Mouse (Mus musculus): ENCODE data around the gene Slc8a1. TPM values are rescaled to one million over a fixed set of nuclear protein-coding genes. Genes with fewer than 3 reads are reported as not detected.

The Slc8a1 gene
- total and polyA plus RNA-seq, 3 experiments, result 49.9 to 460 (median 426) TPM

- peaks cover 2% of the 10 kb centered on the region; the same call in 1 of the 2 replicates for H3K79me2 ChIP-seq (replicated peaks; ENCODE audit: control insufficient read depth, insufficient read depth, low read length)
- H3K9ac ChIP-seq (ENCODE audit: low read depth, low read length), result no peak overlapping the region
- 53% methylated on average over 3 of the region's 3 CpGs for WGBS
- H3K27me3 ChIP-seq (ENCODE audit: control insufficient read depth, insufficient read depth, low read length), result no peaks in the 10 kb centered on the region
- H3K4me3 ChIP-seq, result no peak overlapping the region
- peaks cover 1% of the 10 kb centered on the region; the same call in 1 of the 2 replicates for H3K36me3 ChIP-seq (ENCODE audit: control insufficient read depth, insufficient read depth, low read length)
- DNase-seq, result no peak
- intact Hi-C loops (cut with DNase I), result no loop called here
- H3K4me1 ChIP-seq (ENCODE audit: control insufficient read depth, insufficient read depth, low read length), result no peaks in the 10 kb centered on the region
- TF ChIP-seq CTCF (IDR thresholded peaks at IDR 0.05) (no peak), EP300 (IDR thresholded peaks at IDR 0.05; ENCODE audit: insufficient read depth, low read depth, low read length) (no peak), POLR2A (IDR thresholded peaks at IDR 0.05; ENCODE audit: insufficient read depth, low read depth, low read length) (no peak)
- no peak overlapping the region for H3K27ac ChIP-seq
These were observed 235.4 kb downstream of the Slc8a1 start for GRCm38 (mm10) chr17:81502732-81503131.

GRCm38 (mm10) chr17:81500686-81501407 is 237.3 kb downstream of the Slc8a1 start:
- 64% methylated on average over 5 of the region's 5 CpGs for WGBS
- DNase-seq, result no peak
- intact Hi-C loops (cut with DNase I), result no loop called here
- H3K79me2 ChIP-seq (replicated peaks; ENCODE audit: control insufficient read depth, insufficient read depth, low read length), result peaks cover 3% of the 10 kb centered on the region; the same call in 1 of the 2 replicates
- TF ChIP-seq EP300 (IDR thresholded peaks at IDR 0.05; ENCODE audit: insufficient read depth, low read depth, low read length) (no peak), POLR2A (IDR thresholded peaks at IDR 0.05; ENCODE audit: insufficient read depth, low read depth, low read length) (no peak), CTCF (IDR thresholded peaks at IDR 0.05) (no peak)
- no peak overlapping the region for H3K27ac ChIP-seq
- no peaks in the 10 kb centered on the region for H3K27me3 ChIP-seq (ENCODE audit: control insufficient read depth, insufficient read depth, low read length)
- H3K4me3 ChIP-seq, result no peak overlapping the region
- peaks cover under 1% of the 10 kb centered on the region; the same call in 1 of the 2 replicates for H3K4me1 ChIP-seq (ENCODE audit: control insufficient read depth, insufficient read depth, low read length)
- H3K36me3 ChIP-seq (ENCODE audit: control insufficient read depth, insufficient read depth, low read length), result peaks cover 1% of the 10 kb centered on the region; the same call in 1 of the 2 replicates
- H3K9ac ChIP-seq (ENCODE audit: low read depth, low read length), result no peak overlapping the region

DNA sequence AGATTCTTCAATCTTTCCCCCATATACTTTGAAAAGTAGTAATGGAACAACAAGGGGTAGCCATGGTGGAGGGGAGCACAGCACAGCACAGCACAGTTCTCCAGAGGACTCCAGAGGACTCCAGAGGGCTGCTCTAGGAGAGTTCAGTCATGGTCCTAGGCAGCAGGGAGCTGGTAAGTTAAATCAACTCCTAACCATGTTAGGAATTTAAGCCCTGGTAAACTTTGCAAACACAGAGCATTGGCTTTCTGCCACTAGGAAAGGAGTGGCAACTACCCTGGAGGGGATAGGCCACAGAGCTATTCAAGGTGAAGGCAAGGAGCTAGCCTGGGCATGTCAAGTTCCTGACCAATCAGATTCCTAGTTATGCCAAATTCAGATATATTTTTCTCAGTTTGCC is 240.3 kb downstream of the Slc8a1 start:
- no peak for DNase-seq
- Histone ChIP-seq H3K27ac (no peak overlapping the region), H3K9ac (ENCODE audit: low read depth, low read length) (no peak overlapping the region), H3K27me3 (ENCODE audit: control insufficient read depth, insufficient read depth, low read length) (no peaks in the 10 kb centered on the region), H3K79me2 (replicated peaks; ENCODE audit: control insufficient read depth, insufficient read depth, low read length) (peaks cover 1% of the 10 kb centered on the region; the same call in 1 of the 2 replicates), H3K4me1 (ENCODE audit: control insufficient read depth, insufficient read depth, low read length) (peaks cover 1% of the 10 kb centered on the region; the same call in 1 of the 2 replicates), H3K4me3 (no peak overlapping the region), H3K36me3 (ENCODE audit: control insufficient read depth, insufficient read depth, low read length) (peaks cover 5% of the 10 kb centered on the region)
- intact Hi-C loops (cut with DNase I), result no loop called here
- no peak for TF ChIP-seq CTCF (IDR thresholded peaks at IDR 0.05)
- no peak for TF ChIP-seq POLR2A (IDR thresholded peaks at IDR 0.05; ENCODE audit: insufficient read depth, low read depth, low read length)
- TF ChIP-seq EP300 (IDR thresholded peaks at IDR 0.05; ENCODE audit: insufficient read depth, low read depth, low read length), result no peak

GRCm38 (mm10) chr17:81496616-81497015 is 241.6 kb downstream of the Slc8a1 start:
- Histone ChIP-seq H3K27ac (no peak overlapping the region), H3K9ac (ENCODE audit: low read depth, low read length) (no peak overlapping the region), H3K4me1 (ENCODE audit: control insufficient read depth, insufficient read depth, low read length) (peaks cover 6% of the 10 kb centered on the region), H3K4me3 (no peak overlapping the region), H3K79me2 (replicated peaks; ENCODE audit: control insufficient read depth, insufficient read depth, low read length) (peaks cover 1% of the 10 kb centered on the region; the same call in 1 of the 2 replicates), H3K27me3 (ENCODE audit: control insufficient read depth, insufficient read depth, low read length) (no peaks in the 10 kb centered on the region), H3K36me3 (ENCODE audit: control insufficient read depth, insufficient read depth, low read length) (peaks cover 8% of the 10 kb centered on the region; the same call in 1 of the 2 replicates)
- no peak for TF ChIP-seq POLR2A (IDR thresholded peaks at IDR 0.05; ENCODE audit: insufficient read depth, low read depth, low read length)
- TF ChIP-seq EP300 (IDR thresholded peaks at IDR 0.05; ENCODE audit: insufficient read depth, low read depth, low read length), result no peak
- TF ChIP-seq CTCF (IDR thresholded peaks at IDR 0.05), result no peak
- DNase-seq, result no peak
- WGBS, result 41% methylated on average over 1 of the region's 1 CpGs
- intact Hi-C loops (cut with DNase I), result no loop called here

DNA sequence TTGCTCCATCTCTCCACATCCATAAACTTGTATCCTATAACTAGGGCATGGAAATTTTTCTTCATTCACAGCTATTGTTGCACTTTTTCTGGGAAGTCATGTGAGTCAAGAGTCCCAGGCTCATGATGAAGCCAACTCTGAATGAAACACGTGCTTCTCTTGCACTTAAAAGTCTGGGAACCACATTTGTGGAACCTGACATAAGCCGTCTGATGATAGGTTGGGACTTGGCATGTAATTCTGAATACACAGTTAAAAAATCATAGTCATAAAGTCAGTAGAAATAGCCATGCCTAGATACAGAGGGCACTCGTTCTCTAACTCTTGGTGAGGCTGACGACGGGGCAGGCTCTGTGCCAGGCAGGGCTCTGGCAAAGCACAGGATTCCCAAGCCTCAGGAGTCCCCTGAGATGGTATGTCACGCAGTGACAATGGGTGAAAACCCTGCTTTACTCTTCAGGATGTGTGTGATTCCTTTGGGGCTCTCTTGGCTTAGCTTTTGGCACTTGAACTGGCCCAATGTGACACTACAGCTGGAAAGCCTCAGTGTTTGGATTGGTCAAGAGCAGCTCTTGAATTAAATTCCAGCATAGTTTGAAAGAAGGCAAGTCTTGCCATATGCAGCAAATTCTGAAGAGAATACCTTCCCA is 245.8 kb downstream of the Slc8a1 start:
- Histone ChIP-seq H3K4me1 (ENCODE audit: control insufficient read depth, insufficient read depth, low read length) (peaks cover 6% of the 10 kb centered on the region), H3K79me2 (replicated peaks; ENCODE audit: control insufficient read depth, insufficient read depth, low read length) (peaks cover 1% of the 10 kb centered on the region; the same call in 1 of the 2 replicates), H3K36me3 (ENCODE audit: control insufficient read depth, insufficient read depth, low read length) (peaks cover 10% of the 10 kb centered on the region; the same call in 1 of the 2 replicates), H3K4me3 (no peak overlapping the region), H3K27ac (peak overlapping the region; percentile 49), H3K9ac (ENCODE audit: low read depth, low read length) (no peak overlapping the region), H3K27me3 (ENCODE audit: control insufficient read depth, insufficient read depth, low read length) (no peaks in the 10 kb centered on the region)
- peak; percentile 70 to 73 for DNase-seq
- WGBS, result 30% methylated on average over 6 of the region's 6 CpGs
- TF ChIP-seq EP300 (IDR thresholded peaks at IDR 0.05; ENCODE audit: insufficient read depth, low read depth, low read length), result 0 out of 2 replicates have a peak, but pooled peaks have one; percentile 23
- peak; percentile 21; the same call in 1 of the 2 replicates for TF ChIP-seq CTCF (IDR thresholded peaks at IDR 0.05)
- no peak for TF ChIP-seq POLR2A (IDR thresholded peaks at IDR 0.05; ENCODE audit: insufficient read depth, low read depth, low read length)
- intact Hi-C loops (cut with DNase I), result loop anchor here (5.0 kb wide), 1 partner anchor 90 kb away; no protein-coding TSS in a partner anchor

Measured in heart, adult 2 months (tissue).